Mouse (Mus musculus): ENCODE results near the gene Tmem80. TPM values are rescaled to one million over a fixed set of nuclear protein-coding genes. Genes with fewer than 3 reads are reported as not detected.

Tmem80 gene
- polyA plus RNA-seq, 2 experiments = 23.4 to 55.6 TPM

GRCm38 (mm10) chr7:141344787-141345186, 17.2 kb downstream of the Tmem80 start:
- Histone ChIP-seq H3K27ac (replicated peaks; ENCODE audit: low read depth, low read length) (no peak overlapping the region), H3K27me3 (ENCODE audit: control insufficient read depth, insufficient read depth, low read length) (no peaks in the 10 kb centered on the region), H3K9ac (ENCODE audit: low read depth, low read length, severe bottlenecking) (no peak overlapping the region), H3K4me3 (replicated peaks; ENCODE audit: low read length) (no peak overlapping the region), H3K4me1 (ENCODE audit: control insufficient read depth, insufficient read depth, low read length) (no peaks in the 10 kb centered on the region), H3K9me3 (ENCODE audit: control insufficient read depth, low read length) (no peaks in the 10 kb centered on the region), H3K36me3 (ENCODE audit: control insufficient read depth, insufficient read depth, low read length) (no peaks in the 10 kb centered on the region), H3K4me2 (replicated peaks; ENCODE audit: low read depth, low read length, severe bottlenecking) (no peak overlapping the region)
- WGBS = 90% methylated on average over 5 of the region's 5 CpGs
- no peak for DNase-seq (ENCODE audit: low spot score)
- ATAC-seq (ENCODE audit: low FRiP score, low read depth) = no peak
- no peak for TF ChIP-seq POLR2A (IDR thresholded peaks at IDR 0.05; ENCODE audit: borderline replicate concordance, extremely low read depth, insufficient read depth, insufficient read length)

DNA sequence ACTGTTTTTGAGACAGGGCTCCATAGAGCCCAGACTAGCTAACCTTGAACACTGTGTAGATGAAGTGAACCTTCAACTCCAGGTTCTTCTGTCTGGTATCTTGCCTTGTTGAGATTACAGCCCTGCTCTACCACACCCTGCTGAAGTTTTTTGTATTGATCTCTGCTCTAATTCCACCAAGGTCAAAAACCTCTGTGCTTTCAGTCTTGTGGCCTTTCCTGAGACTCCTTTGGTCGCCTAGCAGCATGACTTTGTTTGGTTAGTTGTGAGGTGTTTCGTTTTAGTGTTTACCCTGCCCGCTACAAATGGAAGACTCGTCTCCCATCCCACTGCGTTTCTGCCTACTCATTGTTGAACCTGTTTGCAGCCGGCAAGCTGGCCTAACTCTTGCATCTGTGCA, 23.5 kb downstream of the Tmem80 start:
- no peaks in the 10 kb centered on the region for H3K27me3 ChIP-seq (ENCODE audit: control insufficient read depth, insufficient read depth, low read length)
- no peak for TF ChIP-seq POLR2A (IDR thresholded peaks at IDR 0.05; ENCODE audit: borderline replicate concordance, extremely low read depth, insufficient read depth, insufficient read length)
- H3K27ac ChIP-seq (replicated peaks; ENCODE audit: low read depth, low read length) = no peak overlapping the region
- 79% methylated on average over 6 of the region's 6 CpGs for WGBS
- no peaks in the 10 kb centered on the region for H3K9me3 ChIP-seq (ENCODE audit: control insufficient read depth, low read length)
- H3K4me3 ChIP-seq (replicated peaks; ENCODE audit: low read length) = no peak overlapping the region
- no peak for DNase-seq (ENCODE audit: low spot score)
- no peak overlapping the region for H3K4me2 ChIP-seq (replicated peaks; ENCODE audit: low read depth, low read length, severe bottlenecking)
- H3K4me1 ChIP-seq (ENCODE audit: control insufficient read depth, insufficient read depth, low read length) = no peaks in the 10 kb centered on the region
- H3K9ac ChIP-seq (ENCODE audit: low read depth, low read length, severe bottlenecking) = no peak overlapping the region
- H3K36me3 ChIP-seq (ENCODE audit: control insufficient read depth, insufficient read depth, low read length) = no peaks in the 10 kb centered on the region
- no peak for ATAC-seq (ENCODE audit: low FRiP score, low read depth)

DNA sequence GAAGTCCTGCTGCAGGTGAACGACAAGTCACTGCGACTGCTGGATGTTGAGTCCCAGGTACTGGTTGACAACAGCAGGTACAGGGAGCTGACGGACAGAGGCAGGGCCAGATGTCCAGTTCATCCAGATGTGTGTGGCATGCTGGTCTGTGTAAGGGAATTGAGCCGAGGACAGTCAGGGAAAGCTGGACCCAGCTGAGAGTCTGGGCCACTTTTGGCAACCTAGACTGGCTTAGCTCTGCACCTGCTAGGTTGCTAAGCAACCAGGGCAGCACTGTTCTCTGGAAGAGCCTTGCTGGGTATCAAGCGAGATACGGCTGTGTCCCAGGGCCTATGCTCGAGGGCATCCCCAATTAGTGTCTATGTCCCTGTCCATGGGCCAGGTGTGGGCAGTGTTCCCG, 27.5 kb downstream of the Tmem80 start:
- Histone ChIP-seq H3K4me2 (replicated peaks; ENCODE audit: low read depth, low read length, severe bottlenecking) (no peak overlapping the region), H3K27me3 (ENCODE audit: control insufficient read depth, insufficient read depth, low read length) (no peaks in the 10 kb centered on the region), H3K4me1 (ENCODE audit: control insufficient read depth, insufficient read depth, low read length) (no peaks in the 10 kb centered on the region), H3K9ac (ENCODE audit: low read depth, low read length, severe bottlenecking) (no peak overlapping the region), H3K9me3 (ENCODE audit: control insufficient read depth, low read length) (no peaks in the 10 kb centered on the region), H3K27ac (replicated peaks; ENCODE audit: low read depth, low read length) (no peak overlapping the region), H3K36me3 (ENCODE audit: control insufficient read depth, insufficient read depth, low read length) (no peaks in the 10 kb centered on the region), H3K4me3 (replicated peaks; ENCODE audit: low read length) (no peak overlapping the region)
- WGBS = 79% methylated on average over 8 of the region's 8 CpGs
- DNase-seq (ENCODE audit: low spot score) (no peak), ATAC-seq (ENCODE audit: low FRiP score, low read depth) (no peak)
- TF ChIP-seq POLR2A (IDR thresholded peaks at IDR 0.05; ENCODE audit: borderline replicate concordance, extremely low read depth, insufficient read depth, insufficient read length) = no peak

DNA sequence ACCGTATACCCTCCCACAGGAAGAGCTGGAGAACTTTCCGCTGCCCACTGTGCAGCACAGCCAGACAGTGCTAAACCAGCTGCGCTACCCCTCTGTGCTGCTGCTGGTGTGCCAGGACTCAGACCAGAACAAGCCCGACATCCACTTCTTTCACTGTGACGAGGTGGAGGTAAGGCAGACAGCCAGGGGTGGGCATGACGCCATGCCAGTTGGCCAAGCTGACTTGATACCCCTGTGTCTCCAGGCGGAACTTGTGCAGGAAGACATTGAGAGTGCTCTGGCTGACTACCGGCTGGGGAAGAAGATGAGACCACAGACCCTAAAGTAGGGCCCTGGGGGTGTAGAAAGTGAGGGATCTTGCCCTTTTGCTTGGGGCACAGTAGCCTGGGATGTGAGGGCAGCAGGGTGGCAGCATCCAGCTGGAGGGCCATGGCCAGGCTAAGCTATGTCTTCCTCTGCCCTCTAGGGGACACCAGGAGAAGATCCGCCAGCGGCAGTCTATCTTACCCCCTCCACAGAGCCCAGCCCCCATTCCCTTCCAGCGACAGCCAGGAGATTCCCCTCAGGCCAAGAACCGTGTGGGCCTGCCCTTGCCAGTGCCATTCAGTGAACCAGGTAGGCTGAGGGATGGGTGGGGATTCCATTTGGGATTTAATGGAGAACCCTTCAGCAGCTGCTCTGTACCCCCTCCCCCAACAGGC, 28.2 kb downstream of the Tmem80 start:
- Histone ChIP-seq H3K36me3 (ENCODE audit: control insufficient read depth, insufficient read depth, low read length) (no peaks in the 10 kb centered on the region), H3K27me3 (ENCODE audit: control insufficient read depth, insufficient read depth, low read length) (0 out of 2 replicates have a peak, but pooled peaks cover 2% of the 10 kb centered on the region), H3K4me2 (replicated peaks; ENCODE audit: low read depth, low read length, severe bottlenecking) (no peak overlapping the region), H3K9me3 (ENCODE audit: control insufficient read depth, low read length) (no peaks in the 10 kb centered on the region), H3K9ac (ENCODE audit: low read depth, low read length, severe bottlenecking) (no peak overlapping the region), H3K27ac (replicated peaks; ENCODE audit: low read depth, low read length) (no peak overlapping the region), H3K4me3 (replicated peaks; ENCODE audit: low read length) (no peak overlapping the region), H3K4me1 (ENCODE audit: control insufficient read depth, insufficient read depth, low read length) (no peaks in the 10 kb centered on the region)
- 59% methylated on average over 12 of the region's 12 CpGs for WGBS
- no peak for TF ChIP-seq POLR2A (IDR thresholded peaks at IDR 0.05; ENCODE audit: borderline replicate concordance, extremely low read depth, insufficient read depth, insufficient read length)
- ATAC-seq (ENCODE audit: low FRiP score, low read depth) (no peak), DNase-seq (ENCODE audit: low spot score) (no peak)

DNA sequence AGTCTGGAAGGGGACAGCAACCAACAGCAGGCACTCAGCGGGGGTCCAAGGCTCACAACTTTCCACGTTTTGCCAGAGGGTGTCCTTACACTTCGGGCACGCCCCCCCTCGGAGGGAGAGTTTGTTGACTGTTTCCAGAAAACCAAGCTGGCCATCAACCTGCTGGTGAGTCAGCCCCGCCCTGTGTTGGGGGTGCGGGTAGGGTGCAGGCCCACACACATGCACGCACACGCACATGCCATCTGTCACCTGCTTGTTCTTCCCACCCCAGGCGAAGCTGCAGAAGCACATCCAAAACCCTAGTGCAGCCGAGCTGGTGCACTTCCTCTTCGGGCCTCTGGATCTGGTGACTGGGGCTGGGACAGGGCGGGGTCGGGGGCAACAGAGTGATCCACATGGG, 29.4 kb downstream of the Tmem80 start:
- Histone ChIP-seq H3K4me2 (replicated peaks; ENCODE audit: low read depth, low read length, severe bottlenecking) (no peak overlapping the region), H3K4me1 (ENCODE audit: control insufficient read depth, insufficient read depth, low read length) (no peaks in the 10 kb centered on the region), H3K4me3 (replicated peaks; ENCODE audit: low read length) (no peak overlapping the region), H3K27me3 (ENCODE audit: control insufficient read depth, insufficient read depth, low read length) (peaks cover 13% of the 10 kb centered on the region; the same call in 1 of the 2 replicates), H3K9me3 (ENCODE audit: control insufficient read depth, low read length) (no peaks in the 10 kb centered on the region), H3K9ac (ENCODE audit: low read depth, low read length, severe bottlenecking) (no peak overlapping the region), H3K36me3 (ENCODE audit: control insufficient read depth, insufficient read depth, low read length) (no peaks in the 10 kb centered on the region), H3K27ac (replicated peaks; ENCODE audit: low read depth, low read length) (no peak overlapping the region)
- no peak for ATAC-seq (ENCODE audit: low FRiP score, low read depth)
- no peak for DNase-seq (ENCODE audit: low spot score)
- no peak for TF ChIP-seq POLR2A (IDR thresholded peaks at IDR 0.05; ENCODE audit: borderline replicate concordance, extremely low read depth, insufficient read depth, insufficient read length)
- WGBS = 75% methylated on average over 14 of the region's 14 CpGs
